Mouse (Mus musculus) liver, adult 2 months (tissue): ENCODE data around the gene Mgp. TPM values are rescaled to one million over a fixed set of nuclear protein-coding genes. Genes with fewer than 3 reads are reported as not detected.

Source experiments
- DNase-seq: peaks from one replicate; pipeline ENCODE4 v3.0.0-alpha.2; 2011; ENCODE audit warnings: low read depth, low spot score; ENCODE audit errors: extremely low read depth
- H3K27ac ChIP-seq: fragments of 200-500 bp; replicated peaks from 2 replicates; pipeline ENCODE4 v1.5.1; 2012; ENCODE audit warnings: low read depth, mild to moderate bottlenecking, control low read depth, inconsistent platforms, low read length; ENCODE audit not compliant: insufficient read depth
- H3K27me3 ChIP-seq: fragments of 200-500 bp; 2 replicates; pipeline ENCODE4 v1.6.1; 2012; ENCODE audit warnings: mild to moderate bottlenecking, moderate library complexity, low read length, inconsistent platforms; ENCODE audit not compliant: control insufficient read depth, insufficient read depth
- H3K36me3 ChIP-seq: fragments of 200-500 bp; 2 replicates; pipeline ENCODE4 v1.6.1; 2012; ENCODE audit warnings: low read length, inconsistent platforms; ENCODE audit not compliant: control insufficient read depth, insufficient read depth
- H3K4me1 ChIP-seq: fragments of 200-500 bp; 2 replicates; pipeline ENCODE4 v1.6.1; 2011; ENCODE audit warnings: low read length; ENCODE audit not compliant: control insufficient read depth, insufficient read depth
- H3K4me3 ChIP-seq: fragments of 200-500 bp; 2 replicates; pipeline ENCODE4 v1.5.1; 2011; ENCODE audit warnings: low read depth, mild to moderate bottlenecking, control low read depth, low read length, moderate library complexity; ENCODE audit not compliant: insufficient read depth
- H3K79me2 ChIP-seq: fragments of 200-500 bp; 2 replicates; pipeline ENCODE4 v1.6.1; 2012; ENCODE audit warnings: inconsistent platforms, mild to moderate bottlenecking, low read length, moderate library complexity; ENCODE audit not compliant: control insufficient read depth, insufficient read depth
- H3K9ac ChIP-seq: fragments of 200-500 bp; 2 replicates; pipeline ENCODE4 v1.6.1; 2012; ENCODE audit warnings: low read depth, mild to moderate bottlenecking, control low read depth, inconsistent platforms, low read length
- CTCF ChIP-seq: fragments of 200-500 bp; IDR thresholded peaks from 2 replicates; pipeline ENCODE4 v1.5.1; 2011; ENCODE audit warnings: low read depth, low read length, control low read depth
- POLR2A ChIP-seq: fragments of 200-500 bp; IDR thresholded peaks from 2 replicates; pipeline ENCODE4 v1.6.1; 2011; ENCODE audit warnings: low read length, control low read depth; ENCODE audit not compliant: insufficient read depth; ENCODE audit errors: extremely low read depth
- WGBS: fragments of 180-500 bp; shearing (Covaris S2); methylation state at CpG from one replicate; pipeline ENCODE4 v1.1.7; 2018; 5-methylcytosine and 5-hydroxymethylcytosine counted together
- polyA plus RNA-seq: library from polyadenylated mRNA; depleted of rRNA; stranded (reverse); fragments of >200 nt; gene quantifications from 2 replicates; pipeline ENCODE4 v1.2.3, GENCODE M21; 2012
- total RNA-seq: library from RNA; depleted of rRNA; stranded (reverse); fragments of >200 nt; gene quantifications from 2 replicates; pipeline ENCODE4 v1.2.3, GENCODE M21; 2014

Gene Mgp
- total and polyA plus RNA-seq, 2 experiments: 7.3 to 10.0 TPM

DNA sequence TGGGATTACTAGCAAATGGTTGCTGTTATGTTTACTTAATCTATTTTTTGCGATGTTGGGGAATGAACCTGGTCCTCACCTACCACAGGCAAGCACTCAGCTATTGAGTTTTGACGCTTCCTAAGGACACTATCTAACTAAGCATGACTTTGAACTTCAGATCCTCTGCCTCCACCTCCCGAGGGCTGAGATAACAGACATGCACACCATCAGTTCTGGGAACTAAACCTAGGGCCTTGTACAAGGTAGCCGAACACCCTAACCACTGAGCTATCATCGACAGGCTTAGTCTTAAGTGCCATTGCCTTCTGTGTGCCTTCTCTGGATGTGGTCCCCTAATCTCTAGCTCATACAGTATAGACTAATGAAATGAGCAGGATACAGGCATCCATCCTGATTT, 10.3 kb downstream of the Mgp start:
- H3K4me1 ChIP-seq: no peaks in the 10 kb centered on the region
- no peaks in the 10 kb centered on the region for H3K27me3 ChIP-seq
- no peak overlapping the region for H3K4me3 ChIP-seq
- TF ChIP-seq POLR2A (no peak), CTCF (no peak)
- H3K79me2 ChIP-seq: no peaks in the 10 kb centered on the region
- no peak overlapping the region for H3K27ac ChIP-seq
- no peak overlapping the region for H3K9ac ChIP-seq
- 87% methylated on average over 5 of the region's 5 CpGs for WGBS
- H3K36me3 ChIP-seq: no peaks in the 10 kb centered on the region
- DNase-seq: no peak

DNA sequence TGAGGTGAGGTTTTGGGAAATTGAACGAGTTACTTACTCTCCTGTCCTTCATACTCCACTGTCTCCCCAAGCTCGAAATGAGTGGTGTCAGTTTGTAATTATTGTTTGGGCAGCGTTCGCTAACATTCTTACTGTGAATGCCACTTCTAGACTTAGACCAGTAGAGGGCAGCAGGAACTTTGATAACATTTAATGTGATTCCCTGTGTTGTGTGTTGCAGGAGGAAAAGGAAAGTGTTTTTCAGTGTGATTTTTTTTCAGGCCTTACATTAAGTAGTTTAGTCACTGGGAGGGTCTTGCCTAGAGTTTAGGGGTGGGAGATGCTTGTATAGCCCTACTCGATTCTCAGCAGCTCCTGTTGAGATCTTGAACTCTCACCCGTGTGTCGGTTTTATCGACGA, 14.6 kb downstream of the Mgp start:
- no peak overlapping the region for H3K27ac ChIP-seq

DNA sequence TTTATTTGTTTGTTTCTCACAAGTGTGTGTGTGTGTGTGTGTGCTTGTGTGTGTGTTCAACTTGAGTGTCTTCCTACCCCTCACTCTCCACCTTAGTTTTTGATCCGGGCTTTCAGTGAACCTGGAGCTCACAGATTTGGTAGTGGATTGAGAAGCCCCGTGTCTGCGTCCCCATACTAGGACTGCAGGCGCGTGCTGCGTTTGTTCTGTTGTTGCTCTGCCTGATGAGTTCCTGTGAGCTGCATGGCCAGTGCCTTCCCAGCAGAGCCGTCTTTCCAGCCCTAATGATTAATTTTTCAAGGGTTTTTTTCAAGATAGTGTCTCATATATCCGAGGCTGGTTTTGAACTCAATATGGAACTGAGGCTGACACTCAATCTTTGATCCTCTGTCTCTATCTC, 17.2 kb downstream of the Mgp start:
- no peaks in the 10 kb centered on the region for H3K27me3 ChIP-seq
- no peaks in the 10 kb centered on the region for H3K36me3 ChIP-seq
- no peaks in the 10 kb centered on the region for H3K4me1 ChIP-seq
- no peak overlapping the region for H3K9ac ChIP-seq
- 60% methylated on average over 8 of the region's 8 CpGs for WGBS
- no peaks in the 10 kb centered on the region for H3K79me2 ChIP-seq
- DNase-seq: no peak
- TF ChIP-seq CTCF (no peak), POLR2A (no peak)
- peak overlapping the region; percentile 45 for H3K27ac ChIP-seq
- no peak overlapping the region for H3K4me3 ChIP-seq

More for the DNA sequence above, 14.6 kb downstream of the Mgp start:
- Histone ChIP-seq H3K9ac (peak overlapping the region; percentile 60), H3K4me1 (no peaks in the 10 kb centered on the region), H3K36me3 (no peaks in the 10 kb centered on the region), H3K27me3 (no peaks in the 10 kb centered on the region), H3K4me3 (no peak overlapping the region), H3K79me2 (no peaks in the 10 kb centered on the region)
- TF ChIP-seq CTCF (peak; percentile 31; the same call in 1 of the 2 replicates), POLR2A (no peak)
- peak; percentile 55 for DNase-seq
- WGBS: 42% methylated on average over 9 of the region's 9 CpGs

DNA sequence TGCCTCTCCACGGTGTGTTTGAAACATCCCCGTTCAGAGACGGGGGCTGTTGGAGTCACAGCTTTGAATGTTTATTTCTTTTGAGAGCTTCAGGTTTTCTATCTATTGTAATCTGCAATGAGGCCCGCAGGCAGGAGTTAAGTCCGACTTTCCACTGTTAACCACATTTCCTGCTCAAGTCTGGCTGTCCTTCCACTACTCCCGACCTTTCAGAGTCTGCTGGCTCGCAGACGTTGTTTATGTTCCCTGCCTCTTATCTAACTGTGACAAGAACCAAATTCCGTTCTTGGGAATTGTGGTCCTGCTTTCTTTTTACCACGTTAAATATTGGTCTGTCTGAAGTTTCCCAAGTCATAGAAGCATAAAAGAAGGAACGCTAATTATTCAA, 17.8 kb downstream of the Mgp start:
- Histone ChIP-seq H3K4me1 (no peaks in the 10 kb centered on the region), H3K27me3 (no peaks in the 10 kb centered on the region), H3K4me3 (peak overlapping the region; percentile 44; the same call in 1 of the 2 replicates), H3K36me3 (no peaks in the 10 kb centered on the region), H3K27ac (peak overlapping the region; percentile 63), H3K79me2 (no peaks in the 10 kb centered on the region), H3K9ac (0 out of 2 replicates have a peak overlapping the region, but pooled peaks have one; percentile 23)
- TF ChIP-seq CTCF (no peak), POLR2A (no peak)
- DNase-seq: peak; percentile 44
- 26% methylated on average over 11 of the region's 11 CpGs for WGBS

DNA sequence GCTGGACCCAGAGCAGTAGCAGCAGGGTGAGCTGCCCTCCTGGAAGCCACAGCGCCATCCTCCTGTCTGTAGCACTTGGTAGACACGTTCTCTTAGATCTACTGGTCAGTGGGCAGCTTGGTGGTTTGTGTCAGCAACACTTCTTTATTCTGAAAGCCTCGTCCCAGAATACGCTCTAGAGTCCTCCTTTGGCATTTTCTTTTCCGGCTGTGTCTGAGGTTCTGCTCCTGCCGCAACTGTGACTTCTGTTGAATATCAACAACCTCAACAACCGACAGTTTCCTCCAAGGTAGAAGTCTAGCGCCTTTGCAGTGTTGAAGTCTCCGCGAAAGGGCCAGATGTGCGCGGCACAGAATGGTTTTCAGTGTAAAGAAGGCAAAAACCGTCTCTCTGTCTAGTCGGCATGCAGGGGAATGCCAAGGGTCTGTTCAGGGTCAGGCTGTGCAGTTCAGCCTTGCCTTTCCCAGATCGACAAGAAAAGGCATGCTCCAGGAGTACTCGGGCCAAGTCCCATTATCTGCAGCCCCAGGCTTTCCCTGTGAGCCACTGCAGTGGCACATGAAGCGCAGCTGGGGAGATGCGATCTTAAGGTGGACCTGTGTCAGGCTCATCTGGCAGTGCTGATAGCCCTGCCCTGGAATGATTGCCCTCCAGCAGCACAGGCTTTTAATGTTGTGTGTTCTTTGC, 18.3 kb downstream of the Mgp start, which contains the start of gene Art4:
TSS of gene Art4 (minus strand) at position 548 of the 687 bp plus-strand sequence.
- Histone ChIP-seq H3K4me1 (no peaks in the 10 kb centered on the region), H3K27me3 (no peaks in the 10 kb centered on the region), H3K36me3 (no peaks in the 10 kb centered on the region), H3K79me2 (no peaks in the 10 kb centered on the region), H3K4me3 (peak within 1 kb of the TSS; percentile 44), H3K27ac (peak within 1 kb of the TSS; percentile 63), H3K9ac (peak within 1 kb of the TSS; percentile 35; the same call in 1 of the 2 replicates)
- 61% methylated on average over 18 of the region's 18 CpGs for WGBS
- no peak for DNase-seq
- TF ChIP-seq CTCF (no peak), POLR2A (no peak)

DNA sequence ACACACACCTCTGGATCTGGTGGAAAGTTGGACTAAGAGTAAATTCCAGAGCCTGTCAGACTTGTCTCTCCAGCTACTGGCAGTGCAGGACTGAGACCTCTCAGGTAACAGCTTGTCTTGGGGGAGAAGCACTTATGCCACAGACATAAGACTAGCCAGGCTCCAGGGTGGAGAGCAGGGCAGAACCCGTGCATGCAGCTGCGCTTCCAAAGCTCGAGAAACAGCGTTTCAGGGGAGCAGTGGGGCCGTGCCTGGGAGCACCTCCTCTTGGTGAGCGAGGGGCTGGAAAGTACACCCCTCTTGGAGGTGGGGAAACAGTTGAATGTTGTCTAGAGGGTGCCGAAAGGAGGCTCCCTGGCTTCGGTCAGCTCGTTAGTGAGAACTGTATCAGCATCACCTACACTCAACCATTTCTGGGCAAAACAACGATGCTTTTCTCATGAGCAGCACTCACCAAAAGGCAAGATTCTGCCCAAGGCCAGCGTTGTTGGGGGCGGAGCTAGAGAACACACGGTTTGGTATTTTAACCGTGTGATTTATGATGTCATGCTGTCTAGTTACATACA, 19.5 kb downstream of the Mgp start:
- WGBS: 61% methylated on average over 14 of the region's 14 CpGs
- Histone ChIP-seq H3K9ac (peak overlapping the region; percentile 57; the same call in 1 of the 2 replicates), H3K79me2 (no peaks in the 10 kb centered on the region), H3K27ac (peak overlapping the region; percentile 47), H3K36me3 (no peaks in the 10 kb centered on the region), H3K4me3 (peak overlapping the region; percentile 55), H3K4me1 (no peaks in the 10 kb centered on the region), H3K27me3 (no peaks in the 10 kb centered on the region)
- DNase-seq: no peak
- no peak for TF ChIP-seq POLR2A
- no peak for TF ChIP-seq CTCF
